Mouse (Mus musculus) ES-Bruce4 (cell line): Measurements from ENCODE around the gene Tmem56.

ENCODE experiments used
- CTCF ChIP-seq: IDR thresholded peaks from one replicate; pipeline ENCODE4 v1.8.1; 2011; ENCODE audit warnings: low read depth, low read length
- EP300 ChIP-seq: IDR thresholded peaks from 2 replicates; pipeline ENCODE4 v1.6.1; 2011; ENCODE audit warnings: low read depth, low read length; ENCODE audit not compliant: insufficient read depth
- POLR2A ChIP-seq: IDR thresholded peaks from one replicate; pipeline ENCODE4 v1.8.1; 2011; ENCODE audit warnings: low read length; ENCODE audit not compliant: insufficient read depth

- no peak for TF ChIP-seq POLR2A
- TF ChIP-seq CTCF: no peak
- TF ChIP-seq EP300: no peak
Observed at GRCm38 (mm10) chr3:121277009-121277408, 5.9 kb downstream of the Tmem56 start.
